Mouse (Mus musculus): ENCODE data around the gene Kazald1.
A peak's percentile ranks its signal among the peaks of the same experiment; 100 is the strongest.

Gene Kazald1

GRCm38 (mm10) chr19:45048644-45049365 is 26.2 kb upstream of the Kazald1 start:
- DNase-seq, result peak in 1 of 2 experiments; percentile 16

GRCm38 (mm10) chr19:45049523-45049922 is 25.5 kb upstream of the Kazald1 start:
- peak in 1 of 2 experiments; percentile 33 for DNase-seq

- DNase-seq, result no peak
These were observed 21.6 kb upstream of the Kazald1 start for GRCm38 (mm10) chr19:45053451-45053850.

- DNase-seq, result no peak
These were observed 19.9 kb upstream of the Kazald1 start for GRCm38 (mm10) chr19:45054892-45055690.

GRCm38 (mm10) chr19:45056364-45056763 is 18.7 kb upstream of the Kazald1 start:
- peak; percentile 46 to 56 for DNase-seq

- peak in 1 of 2 experiments; percentile 19 for DNase-seq
These were observed 17.9 kb upstream of the Kazald1 start for GRCm38 (mm10) chr19:45056908-45057698.

- peak in 1 of 2 experiments; percentile 42 for DNase-seq
These were observed 17.3 kb upstream of the Kazald1 start for GRCm38 (mm10) chr19:45057724-45058112.

GRCm38 (mm10) chr19:45058113-45058839 is 16.8 kb upstream of the Kazald1 start:
- peak; percentile 97 to 98 for DNase-seq

- no peak for DNase-seq
These were observed 16.2 kb upstream of the Kazald1 start for GRCm38 (mm10) chr19:45058841-45059240.

- DNase-seq, result peak; percentile 78 to 82
These were observed 11.3 kb upstream of the Kazald1 start for GRCm38 (mm10) chr19:45063565-45064292.

- no peak for DNase-seq
These were observed 9.8 kb upstream of the Kazald1 start for GRCm38 (mm10) chr19:45065226-45065625.

- DNase-seq, result no peak
These were observed 7.9 kb upstream of the Kazald1 start for GRCm38 (mm10) chr19:45067170-45067569.

GRCm38 (mm10) chr19:45067758-45068510 is 7.1 kb upstream of the Kazald1 start:
- no peak for DNase-seq

- DNase-seq, result peak; percentile 94 to 96
These were observed 1.0 kb upstream of the Kazald1 start for GRCm38 (mm10) chr19:45073871-45074542.

- DNase-seq, result peak in 1 of 2 experiments; percentile 22
These were observed 438 bp downstream of the Kazald1 start for GRCm38 (mm10) chr19:45075323-45076035.

- DNase-seq, result no peak
These were observed 1.1 kb downstream of the Kazald1 start for GRCm38 (mm10) chr19:45076036-45076575.

GRCm38 (mm10) chr19:45076586-45077510 is 1.8 kb downstream of the Kazald1 start:
- DNase-seq, result peak; percentile 61 to 69
